Mouse (Mus musculus) liver, embryonic 15.5 days (tissue): ENCODE data around the gene Hfe2. TPM values are rescaled to one million over a fixed set of nuclear protein-coding genes. Genes with fewer than 3 reads are reported as not detected.
"Not testable (repeated sequence)": the region's sequence is repeated elsewhere in the genome, so short reads cannot be mapped to it uniquely, and the experiment has no call there.

Experiments used
- ATAC-seq: fragments of 200-750 bp; cut with Nextera tagmentation; 2 replicates; pipeline ENCODE4 v1.8.0; 2017; ENCODE audit warnings: moderate number of reproducible peaks, mild to moderate bottlenecking, moderate library complexity; ENCODE audit not compliant: insufficient read depth
- H3K27ac ChIP-seq: fragments of 300-500 bp; sonication (generic); replicated peaks from 2 replicates; pipeline ENCODE4 v1.5.1; 2015; ENCODE audit warnings: mild to moderate bottlenecking, inconsistent platforms
- H3K27me3 ChIP-seq: fragments of 300-500 bp; sonication (generic); 2 replicates; pipeline ENCODE4 v1.6.1; 2015; ENCODE audit warnings: mild to moderate bottlenecking, inconsistent platforms
- H3K36me3 ChIP-seq: fragments of 300-500 bp; sonication (generic); replicated peaks from 2 replicates; pipeline ENCODE4 v1.6.1; 2015; ENCODE audit warnings: moderate library complexity, mild to moderate bottlenecking, inconsistent platforms
- H3K4me1 ChIP-seq: fragments of 300-500 bp; sonication (generic); replicated peaks from 2 replicates; pipeline ENCODE4 v1.6.1; 2015; ENCODE audit warnings: inconsistent platforms
- H3K4me2 ChIP-seq: fragments of 300-500 bp; sonication (generic); 2 replicates; pipeline ENCODE4 v1.6.1; 2015; ENCODE audit warnings: moderate library complexity, mild to moderate bottlenecking, inconsistent platforms
- H3K4me3 ChIP-seq: fragments of 300-500 bp; sonication (generic); replicated peaks from 2 replicates; pipeline ENCODE4 v1.5.1; 2015; ENCODE audit warnings: mild to moderate bottlenecking, inconsistent platforms
- H3K9ac ChIP-seq: fragments of 300-500 bp; sonication (generic); 2 replicates; pipeline ENCODE4 v1.6.1; 2015; ENCODE audit warnings: moderate library complexity, mild to moderate bottlenecking, inconsistent platforms
- H3K9me3 ChIP-seq: fragments of 300-500 bp; sonication (generic); replicated peaks from 2 replicates; pipeline ENCODE4 v1.6.1; 2016; ENCODE audit warnings: inconsistent platforms
- WGBS: fragments of 180-500 bp; shearing (Covaris S2); methylation state at CpG from one replicate; pipeline ENCODE4 v1.1.7; 2015; ENCODE audit warnings: mixed read lengths; ENCODE audit not compliant: insufficient replicate concordance; 5-methylcytosine and 5-hydroxymethylcytosine counted together
- polyA plus RNA-seq: library from polyadenylated mRNA; unstranded; fragments of >200 nt; fragmentation: Nextera tagmentation; extraction: Ambion mirVana; gene quantifications from 2 replicates; pipeline ENCODE4 v1.2.1, GENCODE M21; 2015

The Hfe2 gene
- polyA plus RNA-seq, 1 experiment from 2014 or later, result 7.1 TPM

GRCm38 (mm10) chr3:96496620-96497275 lies 28.2 kb upstream of the Hfe2 start:
- 22% methylated on average over 14 of the region's 14 CpGs for WGBS
- not testable (repeated sequence) for ATAC-seq, H3K36me3 ChIP-seq, H3K27me3 ChIP-seq, H3K9me3 ChIP-seq
- H3K4me3 ChIP-seq, result peak overlapping the region; percentile 67
- H3K9ac ChIP-seq, result peak overlapping the region; percentile 70
- H3K4me2 ChIP-seq, result peak overlapping the region; percentile 94
- peaks cover 40% of the 10 kb centered on the region for H3K4me1 ChIP-seq
- peak overlapping the region; percentile 51; the same call in 1 of the 2 replicates for H3K27ac ChIP-seq

DNA sequence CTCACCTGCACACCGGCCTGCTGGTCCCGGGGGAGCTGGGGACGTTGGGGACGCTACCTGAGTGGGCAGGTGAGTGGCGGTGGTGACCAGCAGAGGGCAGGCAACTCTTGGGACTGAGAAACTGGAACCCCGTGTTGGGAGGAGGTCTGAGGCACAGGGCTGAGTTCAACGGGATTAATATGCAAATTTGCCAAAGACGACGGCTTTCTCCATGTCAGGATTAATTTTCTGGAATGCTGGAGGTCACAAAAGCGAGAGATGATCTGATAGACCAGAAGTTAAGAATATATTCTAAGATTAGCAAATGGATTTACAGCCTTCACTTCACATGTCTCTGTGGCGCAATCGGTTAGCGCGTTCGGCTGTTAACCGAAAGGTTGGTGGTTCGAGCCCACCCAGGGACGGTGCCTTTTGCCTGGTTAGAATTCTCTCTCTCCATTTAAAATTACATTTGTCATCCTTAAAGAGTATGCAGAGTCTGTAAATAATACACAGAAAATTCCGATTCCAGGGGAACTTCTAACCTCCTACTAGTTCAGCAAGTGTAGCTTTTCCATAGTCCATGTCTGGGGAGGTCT lies 27.4 kb upstream of the Hfe2 start:
- ATAC-seq, result peak; percentile 37
- Histone ChIP-seq H3K9ac (peak overlapping the region; percentile 70), H3K9me3 (no peaks in the 10 kb centered on the region), H3K4me2 (peak overlapping the region; percentile 94), H3K27ac (peak overlapping the region; percentile 51), H3K27me3 (no peaks in the 10 kb centered on the region), H3K4me3 (peak overlapping the region; percentile 67), H3K4me1 (peaks cover 44% of the 10 kb centered on the region), H3K36me3 (no peaks in the 10 kb centered on the region)
- WGBS, result under 1% methylated on average over 19 of the region's 19 CpGs

DNA sequence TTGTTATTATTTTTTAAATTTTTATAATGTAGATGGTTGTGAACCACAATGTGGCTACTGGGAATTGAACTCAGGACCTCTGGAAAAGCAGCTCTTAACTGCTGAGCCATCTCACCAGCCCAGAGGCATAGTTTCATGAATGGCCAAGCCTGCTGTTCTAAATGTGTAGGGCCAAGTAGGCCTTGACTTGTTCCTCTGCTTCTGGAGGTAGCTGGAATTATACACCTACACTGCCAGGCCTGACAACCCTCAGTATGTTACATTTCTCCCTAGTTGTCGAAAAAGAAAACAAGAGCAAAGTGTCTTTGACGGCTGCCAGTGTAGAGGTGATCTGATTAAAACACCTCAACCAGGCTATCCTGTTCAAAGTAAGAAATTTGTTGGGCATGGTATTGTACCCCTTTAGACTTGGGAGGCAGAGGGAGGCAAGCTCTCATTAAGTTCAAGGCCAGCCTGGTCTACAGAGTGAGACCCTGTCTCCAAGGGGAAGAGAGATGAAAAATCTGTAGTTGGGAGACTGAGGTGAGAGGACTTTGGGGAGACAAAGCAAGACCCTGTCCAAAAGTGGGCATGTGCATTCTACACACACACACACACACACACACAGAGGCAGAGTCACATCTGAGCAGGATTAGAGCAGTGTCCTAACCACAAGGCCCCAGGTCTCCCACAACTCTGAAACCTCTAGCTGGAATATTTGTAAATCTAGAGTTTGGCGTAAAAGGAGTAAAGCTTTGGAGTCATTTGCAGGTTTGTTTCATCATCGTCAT lies 26.3 kb upstream of the Hfe2 start:
- 78% methylated on average over 4 of the region's 4 CpGs for WGBS
- ATAC-seq, result no peak
- H3K4me2 ChIP-seq, result peak overlapping the region; percentile 86
- 0 out of 2 replicates have a peak overlapping the region, but pooled peaks have one; percentile 10 for H3K27ac ChIP-seq
- no peak overlapping the region for H3K9ac ChIP-seq
- H3K9me3 ChIP-seq, result no peaks in the 10 kb centered on the region
- H3K4me1 ChIP-seq, result peaks cover 48% of the 10 kb centered on the region
- no peaks in the 10 kb centered on the region for H3K27me3 ChIP-seq
- H3K4me3 ChIP-seq, result peak overlapping the region; percentile 77; the same call in 1 of the 2 replicates
- no peaks in the 10 kb centered on the region for H3K36me3 ChIP-seq

DNA sequence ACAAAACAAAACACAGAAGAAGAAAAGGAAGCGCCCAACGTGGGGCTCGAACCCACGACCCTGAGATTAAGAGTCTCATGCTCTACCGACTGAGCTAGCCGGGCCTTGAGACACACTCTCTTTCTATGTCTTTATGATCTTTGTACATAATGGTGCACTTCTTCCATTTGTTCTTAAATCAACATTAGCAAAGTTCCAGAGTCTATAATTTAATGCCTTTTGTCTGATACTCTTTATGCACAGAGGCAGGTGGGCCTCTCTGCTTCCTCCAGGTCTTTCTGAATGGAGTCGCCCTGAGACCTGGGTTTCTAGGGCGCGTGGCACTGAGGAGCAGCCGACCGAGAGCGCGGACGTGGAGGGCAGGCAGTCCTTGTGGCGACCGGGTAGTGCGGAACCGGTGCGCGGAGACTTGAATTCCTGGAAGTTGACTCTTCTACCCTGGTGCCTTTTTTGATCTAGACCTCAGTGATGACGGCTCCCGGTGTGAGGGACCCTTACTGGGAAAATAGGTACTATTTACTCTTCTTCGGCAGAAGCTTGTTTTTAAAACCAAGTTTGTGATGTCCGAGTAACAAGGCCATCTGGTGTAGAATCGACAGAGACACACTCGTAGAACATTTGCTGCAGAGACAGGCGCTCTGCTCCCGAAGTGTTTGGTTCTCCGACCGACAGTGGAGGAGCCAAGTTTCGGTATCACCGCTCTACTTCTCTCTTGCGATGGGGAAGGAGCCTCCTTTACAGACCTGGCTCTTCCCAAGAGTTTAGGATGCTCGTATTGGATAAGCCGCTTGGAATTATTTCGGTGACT lies 25.3 kb upstream of the Hfe2 start:
- peak overlapping the region; percentile 79 for H3K9ac ChIP-seq
- peaks cover 48% of the 10 kb centered on the region for H3K4me1 ChIP-seq
- peak overlapping the region; percentile 90 for H3K27ac ChIP-seq
- H3K4me3 ChIP-seq, result peak overlapping the region; percentile 77
- H3K36me3 ChIP-seq, result no peaks in the 10 kb centered on the region
- no peaks in the 10 kb centered on the region for H3K27me3 ChIP-seq
- ATAC-seq, result peak; percentile 53
- H3K4me2 ChIP-seq, result peak overlapping the region; percentile 86
- under 1% methylated on average over 36 of the region's 36 CpGs for WGBS
- no peaks in the 10 kb centered on the region for H3K9me3 ChIP-seq

- Histone ChIP-seq H3K4me3 (peak overlapping the region; percentile 77), H3K36me3 (no peaks in the 10 kb centered on the region)
These were observed 24.7 kb upstream of the Hfe2 start for GRCm38 (mm10) chr3:96500289-96500621.

DNA sequence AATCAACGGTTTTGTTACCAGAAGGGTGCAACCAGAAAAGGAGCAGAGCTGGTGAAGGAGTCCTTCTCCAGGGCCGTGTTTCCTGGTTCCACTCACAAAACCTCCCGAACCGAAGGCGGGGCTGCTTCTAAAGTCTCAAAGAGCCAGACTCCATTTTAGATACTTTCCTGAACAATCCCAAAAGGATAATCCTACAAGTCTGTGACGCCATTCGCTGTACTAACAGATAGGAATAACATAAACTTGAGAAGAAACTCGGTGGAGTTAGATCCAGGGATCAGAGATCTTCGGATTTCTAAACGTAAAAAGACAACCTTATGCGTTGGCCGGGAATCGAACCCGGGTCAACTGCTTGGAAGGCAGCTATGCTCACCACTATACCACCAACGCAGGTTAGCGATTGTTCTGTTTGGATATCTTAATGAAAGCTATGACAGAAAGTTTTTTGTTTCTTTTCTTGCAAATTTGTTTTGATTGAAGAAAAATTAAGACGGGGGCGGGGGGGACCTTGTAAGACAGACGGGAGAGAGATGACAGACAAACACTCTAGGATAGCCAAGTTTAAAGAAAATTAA lies 24.2 kb upstream of the Hfe2 start:
- under 1% methylated on average over 19 of the region's 19 CpGs for WGBS

More at GRCm38 (mm10) chr3:96500289-96500621, 24.7 kb upstream of the Hfe2 start:
- Histone ChIP-seq H3K4me1 (peaks cover 48% of the 10 kb centered on the region), H3K27me3 (0 out of 2 replicates have a peak, but pooled peaks cover 3% of the 10 kb centered on the region), H3K9me3 (no peaks in the 10 kb centered on the region), H3K4me2 (peak overlapping the region; percentile 86), H3K27ac (peak overlapping the region; percentile 94), H3K9ac (peak overlapping the region; percentile 79)
- ATAC-seq, result peak; percentile 74
- WGBS, result under 1% methylated on average over 17 of the region's 17 CpGs

GRCm38 (mm10) chr3:96501391-96502115 lies 23.4 kb upstream of the Hfe2 start:
- peak overlapping the region; percentile 77 for H3K4me3 ChIP-seq
- 0 out of 2 replicates have a peak, but pooled peaks cover 3% of the 10 kb centered on the region for H3K27me3 ChIP-seq
- peak overlapping the region; percentile 78 for H3K9ac ChIP-seq
- under 1% methylated on average over 32 of the region's 32 CpGs for WGBS
- peak overlapping the region; percentile 90 for H3K27ac ChIP-seq
- no peaks in the 10 kb centered on the region for H3K36me3 ChIP-seq
- H3K4me1 ChIP-seq, result peaks cover 42% of the 10 kb centered on the region
- peak; percentile 62 for ATAC-seq
- no peaks in the 10 kb centered on the region for H3K9me3 ChIP-seq
- peak overlapping the region; percentile 86 for H3K4me2 ChIP-seq

More for the DNA sequence above, 24.2 kb upstream of the Hfe2 start:
- H3K27ac ChIP-seq, result peak overlapping the region; percentile 94
- peaks cover 48% of the 10 kb centered on the region for H3K4me1 ChIP-seq
- H3K4me2 ChIP-seq, result peak overlapping the region; percentile 86
- no peaks in the 10 kb centered on the region for H3K36me3 ChIP-seq
- H3K4me3 ChIP-seq, result peak overlapping the region; percentile 77
- 0 out of 2 replicates have a peak, but pooled peaks cover 3% of the 10 kb centered on the region for H3K27me3 ChIP-seq
- H3K9ac ChIP-seq, result peak overlapping the region; percentile 75
- H3K9me3 ChIP-seq, result no peaks in the 10 kb centered on the region
- peak; percentile 65 for ATAC-seq

GRCm38 (mm10) chr3:96502181-96503082 lies 22.5 kb upstream of the Hfe2 start:
- under 1% methylated on average over 19 of the region's 19 CpGs for WGBS
- H3K4me2 ChIP-seq, result peak overlapping the region; percentile 86
- H3K4me3 ChIP-seq, result peak overlapping the region; percentile 77
- 0 out of 2 replicates have a peak, but pooled peaks cover 3% of the 10 kb centered on the region for H3K27me3 ChIP-seq
- peaks cover 33% of the 10 kb centered on the region for H3K4me1 ChIP-seq
- ATAC-seq, result no peak
- H3K9me3 ChIP-seq, result no peaks in the 10 kb centered on the region
- H3K36me3 ChIP-seq, result no peaks in the 10 kb centered on the region
- H3K27ac ChIP-seq, result peak overlapping the region; percentile 90
- H3K9ac ChIP-seq, result peak overlapping the region; percentile 78

GRCm38 (mm10) chr3:96503083-96503450 lies 21.9 kb upstream of the Hfe2 start:
- Histone ChIP-seq H3K27ac (peak overlapping the region; percentile 90), H3K4me2 (peak overlapping the region; percentile 86), H3K36me3 (0 out of 2 replicates have a peak, but pooled peaks cover 3% of the 10 kb centered on the region), H3K9ac (peak overlapping the region; percentile 78), H3K27me3 (0 out of 2 replicates have a peak, but pooled peaks cover 3% of the 10 kb centered on the region), H3K4me3 (peak overlapping the region; percentile 77), H3K9me3 (no peaks in the 10 kb centered on the region), H3K4me1 (peaks cover 27% of the 10 kb centered on the region)
- WGBS, result under 1% methylated on average over 7 of the region's 7 CpGs
- no peak for ATAC-seq
